Mouse (Mus musculus): ENCODE measurements around the gene Aipl1. TPM values are rescaled to one million over a fixed set of nuclear protein-coding genes. Genes with fewer than 3 reads are reported as not detected.

Aipl1 gene
- polyA plus RNA-seq, 1 experiment from 2014 or later = 0.59 TPM

DNA sequence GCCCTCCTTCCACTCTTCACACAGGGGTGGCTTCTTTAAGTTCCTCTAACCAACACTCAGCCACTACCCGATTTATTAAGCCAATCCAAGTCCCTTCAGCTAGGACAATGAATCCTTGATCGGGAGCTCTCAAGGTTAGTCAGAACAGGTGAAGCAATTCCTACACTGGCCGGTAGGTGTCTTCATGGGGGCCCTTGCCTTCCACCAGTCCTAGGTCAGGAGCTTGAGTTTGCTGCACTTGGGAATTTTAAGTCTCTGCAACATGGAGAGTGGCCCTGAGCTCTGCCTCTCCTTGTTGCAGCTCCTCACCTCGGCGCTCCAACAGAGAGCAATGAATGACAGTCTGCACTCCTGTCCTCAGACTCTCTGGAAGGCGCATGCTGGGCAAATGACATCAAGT lies 29.0 kb upstream of the Aipl1 start:
- no peaks in the 10 kb centered on the region for H3K27me3 ChIP-seq
- H3K4me3 ChIP-seq = no peak overlapping the region
- no peak overlapping the region for H3K27ac ChIP-seq
- no peak overlapping the region for H3K9ac ChIP-seq
- WGBS = 40% methylated on average over 6 of the region's 6 CpGs
- peaks cover 3% of the 10 kb centered on the region; the same call in 1 of the 2 replicates for H3K4me1 ChIP-seq
- peaks cover 4% of the 10 kb centered on the region; the same call in 1 of the 2 replicates for H3K36me3 ChIP-seq
- no peak overlapping the region for H3K4me2 ChIP-seq
- ATAC-seq (ENCODE audit: insufficient number of reproducible peaks, insufficient read depth, low FRiP score, low TSS enrichment, low read depth) = no peak
- peaks cover 15% of the 10 kb centered on the region for H3K9me3 ChIP-seq

DNA sequence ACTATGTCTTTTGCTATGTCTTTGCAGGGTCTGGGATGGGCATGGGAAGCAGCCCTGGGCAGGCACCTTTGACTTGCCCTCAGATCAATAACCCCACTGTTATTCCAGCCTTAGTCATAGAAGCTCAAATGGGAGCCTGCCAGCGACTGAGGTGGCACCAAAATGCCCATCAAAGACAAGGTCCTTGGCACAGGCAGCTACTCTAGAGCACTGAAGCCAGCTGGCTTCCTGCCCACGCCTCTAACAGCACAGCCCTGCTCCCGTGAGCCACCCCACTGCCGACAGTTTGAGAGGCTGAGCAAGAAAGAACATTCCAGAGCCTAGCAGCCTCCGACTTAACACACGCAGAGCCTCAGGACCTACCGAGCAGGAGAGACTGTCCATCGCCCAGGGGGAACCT lies 27.8 kb upstream of the Aipl1 start:
- H3K27ac ChIP-seq = no peak overlapping the region
- H3K9me3 ChIP-seq = peaks cover 15% of the 10 kb centered on the region
- H3K4me3 ChIP-seq = no peak overlapping the region
- H3K4me1 ChIP-seq = peaks cover 3% of the 10 kb centered on the region; the same call in 1 of the 2 replicates
- H3K4me2 ChIP-seq = no peak overlapping the region
- 92% methylated on average over 8 of the region's 8 CpGs for WGBS
- H3K27me3 ChIP-seq = no peaks in the 10 kb centered on the region
- H3K36me3 ChIP-seq = peaks cover 4% of the 10 kb centered on the region; the same call in 1 of the 2 replicates
- no peak for ATAC-seq (ENCODE audit: insufficient number of reproducible peaks, insufficient read depth, low FRiP score, low TSS enrichment, low read depth)
- no peak overlapping the region for H3K9ac ChIP-seq

DNA sequence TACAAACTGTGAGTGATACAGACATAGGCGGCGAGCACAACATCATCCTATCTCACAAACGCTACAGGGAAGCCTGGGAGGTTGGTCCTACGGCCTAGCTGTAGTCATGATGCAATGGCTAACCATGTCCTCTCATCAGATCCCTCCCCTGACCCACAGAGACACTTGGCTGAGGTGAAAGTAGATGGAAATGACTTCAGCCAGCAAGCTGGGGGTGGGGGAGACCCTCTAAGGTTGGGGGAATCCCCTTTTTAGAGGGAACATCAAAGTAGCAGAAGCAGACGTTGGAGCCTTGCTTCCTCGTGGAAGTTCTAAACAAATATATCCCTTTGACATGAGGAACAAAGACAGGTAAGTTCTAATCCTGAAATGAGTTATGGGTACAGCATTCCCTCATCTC lies 27.1 kb upstream of the Aipl1 start:
- peaks cover 4% of the 10 kb centered on the region; the same call in 1 of the 2 replicates for H3K36me3 ChIP-seq
- H3K9ac ChIP-seq = no peak overlapping the region
- H3K4me2 ChIP-seq = no peak overlapping the region
- H3K4me3 ChIP-seq = no peak overlapping the region
- WGBS = 77% methylated on average over 6 of the region's 6 CpGs
- H3K27ac ChIP-seq = no peak overlapping the region
- no peak for ATAC-seq (ENCODE audit: insufficient number of reproducible peaks, insufficient read depth, low FRiP score, low TSS enrichment, low read depth)
- H3K9me3 ChIP-seq = peaks cover 15% of the 10 kb centered on the region
- no peaks in the 10 kb centered on the region for H3K27me3 ChIP-seq
- peaks cover 3% of the 10 kb centered on the region; the same call in 1 of the 2 replicates for H3K4me1 ChIP-seq

DNA sequence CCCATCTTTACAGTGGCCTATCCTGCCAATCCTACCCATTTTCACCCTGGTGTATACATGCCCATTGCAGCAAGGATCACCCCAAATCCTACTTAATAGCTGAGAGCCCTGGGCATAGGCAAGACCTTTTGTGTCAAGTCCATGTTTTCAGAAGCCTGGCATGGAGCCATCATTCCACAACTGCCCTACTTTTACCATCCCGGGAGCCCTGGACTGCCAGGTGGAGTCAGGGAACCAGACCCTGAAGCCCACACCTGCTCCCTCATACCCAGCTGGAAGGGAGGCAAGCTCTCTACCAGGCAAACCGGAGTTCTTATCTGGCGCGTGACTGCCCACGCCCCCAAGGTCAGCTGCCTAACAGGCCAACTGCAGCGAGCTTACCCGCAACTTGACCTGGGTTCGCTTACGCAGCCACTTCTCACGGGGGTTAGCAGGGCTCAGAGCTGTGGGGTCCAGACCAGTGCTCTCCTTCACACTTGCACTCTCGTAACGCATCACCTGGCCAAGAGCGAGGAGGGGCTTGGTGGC lies 23.8 kb upstream of the Aipl1 start:
- H3K4me1 ChIP-seq = peaks cover 12% of the 10 kb centered on the region
- H3K9ac ChIP-seq = no peak overlapping the region
- peaks cover 4% of the 10 kb centered on the region; the same call in 1 of the 2 replicates for H3K36me3 ChIP-seq
- no peak overlapping the region for H3K4me3 ChIP-seq
- no peak for ATAC-seq (ENCODE audit: insufficient number of reproducible peaks, insufficient read depth, low FRiP score, low TSS enrichment, low read depth)
- no peaks in the 10 kb centered on the region for H3K27me3 ChIP-seq
- H3K27ac ChIP-seq = no peak overlapping the region
- WGBS = 77% methylated on average over 13 of the region's 13 CpGs
- peaks cover 15% of the 10 kb centered on the region for H3K9me3 ChIP-seq
- H3K4me2 ChIP-seq = no peak overlapping the region

DNA sequence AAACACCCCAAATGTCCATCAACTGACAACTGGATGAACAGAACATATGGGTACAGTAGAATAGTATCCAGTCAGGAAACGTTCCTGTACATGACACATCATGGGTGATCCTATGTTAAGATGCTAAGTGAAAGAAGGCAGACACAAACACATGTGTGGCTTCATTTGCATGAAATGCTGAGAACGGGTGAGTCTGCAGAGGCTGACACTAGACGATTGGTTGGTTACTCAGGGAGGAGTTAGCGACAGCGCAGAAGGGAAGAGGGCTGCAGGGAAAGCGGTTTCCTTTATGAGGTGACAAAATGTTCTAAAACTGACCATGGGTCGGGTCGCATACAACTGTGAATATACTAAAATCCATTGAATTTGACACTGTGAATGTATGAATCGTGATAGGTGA lies 23.1 kb upstream of the Aipl1 start:
- H3K9me3 ChIP-seq = peaks cover 14% of the 10 kb centered on the region
- H3K4me1 ChIP-seq = peaks cover 19% of the 10 kb centered on the region
- no peak overlapping the region for H3K4me3 ChIP-seq
- no peaks in the 10 kb centered on the region for H3K27me3 ChIP-seq
- no peak overlapping the region for H3K4me2 ChIP-seq
- peaks cover 4% of the 10 kb centered on the region; the same call in 1 of the 2 replicates for H3K36me3 ChIP-seq
- H3K9ac ChIP-seq = no peak overlapping the region
- no peak overlapping the region for H3K27ac ChIP-seq
- ATAC-seq (ENCODE audit: insufficient number of reproducible peaks, insufficient read depth, low FRiP score, low TSS enrichment, low read depth) = no peak
- 75% methylated on average over 9 of the region's 9 CpGs for whole genome bisulfite sequencing

DNA sequence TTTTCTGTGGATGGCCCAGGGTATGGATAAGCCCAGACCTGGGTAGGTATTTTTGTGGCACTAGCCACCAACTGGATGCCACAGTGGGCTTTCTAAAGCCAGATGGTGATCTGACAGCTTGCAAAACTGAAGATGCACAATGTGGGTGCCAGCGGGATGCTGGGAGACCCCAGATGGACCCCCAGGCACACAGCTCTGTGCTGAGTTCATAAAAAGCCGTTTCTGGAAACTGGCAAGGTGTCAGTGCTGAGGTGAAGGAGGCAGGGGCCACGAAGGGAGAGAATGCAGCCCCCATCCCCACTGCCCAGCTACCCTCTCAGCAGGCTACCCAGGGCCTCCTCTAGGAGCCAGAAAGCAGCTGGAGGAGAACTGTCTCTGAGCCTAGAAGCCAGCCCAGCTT lies 19.9 kb upstream of the Aipl1 start:
- WGBS = 73% methylated on average over 3 of the region's 3 CpGs
- H3K4me1 ChIP-seq = peaks cover 38% of the 10 kb centered on the region

DNA sequence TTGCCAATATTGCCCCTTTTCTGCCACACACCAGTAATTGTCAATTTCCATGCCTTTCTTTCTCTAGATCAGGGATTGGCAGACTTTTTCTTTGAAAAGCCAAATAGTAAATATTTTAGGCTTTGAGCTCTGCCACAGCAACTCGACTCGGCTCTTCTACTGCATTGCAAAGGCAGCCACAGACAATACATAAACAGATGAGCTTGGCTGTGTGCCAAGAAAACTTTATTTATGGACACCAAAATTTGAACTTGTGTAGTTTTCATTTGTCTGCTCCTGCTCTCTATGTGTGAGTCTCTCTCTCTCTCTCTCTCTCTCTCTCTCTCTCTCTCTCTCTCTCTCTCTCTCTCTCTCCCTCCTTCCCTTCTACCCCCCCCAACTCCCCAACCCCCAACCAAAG lies 17.9 kb upstream of the Aipl1 start:
- WGBS = 5% methylated on average over 2 of the region's 2 CpGs
- no peak for ATAC-seq (ENCODE audit: insufficient number of reproducible peaks, insufficient read depth, low FRiP score, low TSS enrichment, low read depth)
- Histone ChIP-seq H3K27ac (0 out of 2 replicates have a peak overlapping the region, but pooled peaks have one; percentile 7), H3K36me3 (no peaks in the 10 kb centered on the region), H3K4me2 (no peak overlapping the region), H3K4me1 (peaks cover 57% of the 10 kb centered on the region), H3K27me3 (peaks cover 15% of the 10 kb centered on the region; the same call in 1 of the 2 replicates), H3K9ac (no peak overlapping the region), H3K4me3 (no peak overlapping the region), H3K9me3 (no peaks in the 10 kb centered on the region)

More for the DNA sequence above, 19.9 kb upstream of the Aipl1 start:
- H3K4me2 ChIP-seq = no peak overlapping the region
- H3K4me3 ChIP-seq = no peak overlapping the region
- H3K27ac ChIP-seq = no peak overlapping the region
- no peaks in the 10 kb centered on the region for H3K27me3 ChIP-seq
- no peak for ATAC-seq (ENCODE audit: insufficient number of reproducible peaks, insufficient read depth, low FRiP score, low TSS enrichment, low read depth)
- H3K9ac ChIP-seq = 0 out of 2 replicates have a peak overlapping the region, but pooled peaks have one; percentile 6
- no peaks in the 10 kb centered on the region for H3K9me3 ChIP-seq
- H3K36me3 ChIP-seq = no peaks in the 10 kb centered on the region

DNA sequence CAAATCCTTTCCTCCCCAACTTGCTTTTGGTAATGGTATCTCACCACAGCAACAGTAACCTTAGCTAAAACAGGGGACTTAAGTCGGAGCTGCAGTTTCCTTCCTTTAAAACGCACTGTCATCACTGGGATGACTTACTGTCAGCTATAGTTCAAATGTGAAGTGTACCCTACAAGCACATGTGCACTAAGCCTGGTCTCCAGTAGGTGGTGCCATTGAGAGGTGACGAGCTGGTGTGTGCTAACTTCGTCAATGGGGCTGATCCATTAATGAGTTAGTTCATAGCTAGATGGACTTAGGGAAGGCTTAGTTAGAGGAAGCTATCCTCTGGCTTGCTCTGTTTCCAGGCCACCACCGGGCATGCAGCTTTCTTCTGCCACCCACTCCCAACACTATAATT lies 15.3 kb upstream of the Aipl1 start:
- Histone ChIP-seq H3K9me3 (no peaks in the 10 kb centered on the region), H3K36me3 (no peaks in the 10 kb centered on the region), H3K27me3 (peaks cover 25% of the 10 kb centered on the region), H3K4me1 (peaks cover 65% of the 10 kb centered on the region), H3K4me2 (no peak overlapping the region), H3K27ac (no peak overlapping the region), H3K4me3 (no peak overlapping the region), H3K9ac (no peak overlapping the region)
- 15% methylated on average over 5 of the region's 5 CpGs for WGBS
- ATAC-seq (ENCODE audit: insufficient number of reproducible peaks, insufficient read depth, low FRiP score, low TSS enrichment, low read depth) = no peak

DNA sequence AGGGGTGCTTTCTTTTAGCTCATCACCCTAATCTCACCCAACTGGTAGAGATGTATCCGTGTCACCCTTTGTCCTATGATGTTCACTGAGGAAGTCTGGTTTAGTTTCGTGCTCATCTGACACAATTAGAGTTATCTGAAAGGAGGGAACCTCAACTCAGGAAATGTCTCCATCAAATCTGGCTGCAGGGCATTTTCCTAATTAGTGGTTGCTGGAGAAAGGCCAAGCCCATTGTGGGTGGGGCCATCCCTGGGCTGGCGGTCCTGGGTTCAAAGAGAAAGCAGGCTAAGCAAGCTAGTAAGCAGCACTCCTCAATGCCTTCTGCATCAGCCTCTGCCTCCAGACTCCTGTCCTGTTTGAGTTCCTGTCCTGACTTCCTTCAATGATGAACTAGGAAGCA lies 14.9 kb upstream of the Aipl1 start:
- peaks cover 64% of the 10 kb centered on the region for H3K4me1 ChIP-seq
- WGBS = 22% methylated on average over 3 of the region's 3 CpGs
- H3K4me3 ChIP-seq = no peak overlapping the region
- no peak overlapping the region for H3K9ac ChIP-seq
- no peak for ATAC-seq (ENCODE audit: insufficient number of reproducible peaks, insufficient read depth, low FRiP score, low TSS enrichment, low read depth)
- H3K9me3 ChIP-seq = no peaks in the 10 kb centered on the region
- H3K36me3 ChIP-seq = no peaks in the 10 kb centered on the region
- H3K27me3 ChIP-seq = peaks cover 25% of the 10 kb centered on the region
- no peak overlapping the region for H3K4me2 ChIP-seq
- no peak overlapping the region for H3K27ac ChIP-seq

DNA sequence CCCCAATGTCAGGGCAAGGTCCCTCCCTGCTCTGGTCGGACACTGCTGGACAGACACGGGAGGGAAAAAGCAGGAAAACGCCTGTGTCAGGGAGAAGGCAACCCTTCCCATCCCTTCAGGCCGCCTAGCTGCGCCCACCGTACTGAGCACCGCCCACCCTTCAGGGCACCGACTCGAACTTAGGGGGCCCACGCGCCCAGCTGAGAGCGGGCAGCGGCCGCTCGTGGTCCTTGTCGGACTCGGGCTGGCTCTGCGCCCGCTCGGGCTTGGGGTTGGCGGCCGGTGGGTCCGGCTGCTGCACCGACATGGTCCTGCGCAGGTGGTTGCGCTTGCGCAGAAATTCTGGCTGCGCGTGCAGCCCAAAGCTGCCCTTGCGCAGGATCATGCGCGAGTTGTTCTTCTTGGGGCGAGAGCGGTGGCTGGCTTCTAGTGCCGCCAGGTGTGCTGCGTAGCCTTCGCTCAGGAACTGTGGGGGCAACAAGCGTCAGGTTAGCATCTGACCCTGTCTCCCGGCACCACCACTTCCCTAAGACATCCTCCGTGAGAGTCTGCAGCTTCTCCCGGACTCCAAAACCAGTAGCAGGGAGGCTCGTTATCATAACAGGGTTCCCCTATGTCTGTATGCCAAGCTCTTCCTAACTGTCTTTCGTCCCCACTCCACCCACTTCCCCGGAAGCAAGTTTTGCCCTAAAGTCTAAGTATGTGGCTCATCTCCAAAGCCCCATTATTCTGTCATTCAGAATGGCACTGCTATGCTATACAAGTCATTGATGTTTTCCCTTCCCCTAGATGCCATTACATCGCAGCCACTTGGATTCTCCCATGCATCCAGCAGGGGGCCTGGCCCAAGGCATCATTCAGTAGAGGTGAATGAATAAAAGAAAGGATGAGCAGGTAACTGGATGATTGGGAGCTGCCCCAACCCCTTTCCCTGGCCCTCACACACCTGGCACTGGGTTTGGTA lies 13.9 kb upstream of the Aipl1 start:
- Histone ChIP-seq H3K4me3 (peak overlapping the region; percentile 53), H3K4me1 (peaks cover 54% of the 10 kb centered on the region), H3K9ac (peak overlapping the region; percentile 69), H3K27ac (no peak overlapping the region), H3K36me3 (peaks cover 9% of the 10 kb centered on the region), H3K4me2 (peak overlapping the region; percentile 88), H3K27me3 (peaks cover 25% of the 10 kb centered on the region), H3K9me3 (no peaks in the 10 kb centered on the region)
- WGBS = 2% methylated on average over 45 of the region's 45 CpGs
- peak; percentile 12; the same call in 1 of the 2 replicates for ATAC-seq (ENCODE audit: insufficient number of reproducible peaks, insufficient read depth, low FRiP score, low TSS enrichment, low read depth)

DNA sequence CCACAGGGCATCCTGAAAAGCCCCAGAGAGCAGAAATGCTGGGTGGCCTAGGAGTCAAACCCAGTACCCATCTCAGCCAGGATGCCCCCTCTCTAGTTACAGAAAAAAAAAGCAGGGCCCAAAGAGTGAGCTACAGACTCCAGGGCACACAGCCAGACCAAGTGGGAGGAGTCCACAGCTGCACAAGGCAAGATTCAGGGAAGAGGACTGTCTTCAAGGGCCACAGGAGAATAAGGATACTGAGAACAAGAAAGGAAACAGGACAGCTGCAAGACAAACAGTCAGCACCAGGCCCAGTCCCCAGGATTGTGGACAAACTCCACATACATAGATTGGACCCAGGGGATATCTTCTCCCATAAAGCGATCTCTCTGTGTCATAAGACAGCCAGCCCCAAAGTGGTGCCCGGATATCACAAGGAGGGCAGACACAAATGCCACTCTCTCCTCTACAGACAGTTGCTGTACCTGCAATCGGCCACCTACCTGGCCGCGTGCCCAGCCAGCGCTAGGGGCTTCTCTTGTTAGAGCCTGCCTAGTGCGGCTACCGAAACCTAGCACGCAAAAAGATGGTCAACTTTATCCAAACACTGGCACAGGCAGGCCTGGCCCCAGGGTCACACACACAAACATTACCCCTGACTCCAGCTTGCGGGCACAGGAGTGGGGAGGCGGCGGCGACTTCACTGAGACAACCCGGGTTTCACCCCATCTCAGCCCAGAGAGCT lies 13.0 kb upstream of the Aipl1 start:
- Histone ChIP-seq H3K36me3 (peaks cover 18% of the 10 kb centered on the region), H3K9ac (peak overlapping the region; percentile 69), H3K9me3 (no peaks in the 10 kb centered on the region), H3K27me3 (peaks cover 25% of the 10 kb centered on the region), H3K4me2 (peak overlapping the region; percentile 88), H3K4me1 (peaks cover 46% of the 10 kb centered on the region), H3K27ac (no peak overlapping the region), H3K4me3 (peak overlapping the region; percentile 53)
- ATAC-seq (ENCODE audit: insufficient number of reproducible peaks, insufficient read depth, low FRiP score, low TSS enrichment, low read depth) = no peak
- 18% methylated on average over 14 of the region's 14 CpGs for WGBS
